Mouse (Mus musculus) liver, embryonic 15.5 days (tissue): ENCODE data around the gene Tnfaip8l1. TPM values are rescaled to one million over a fixed set of nuclear protein-coding genes. Genes with fewer than 3 reads are reported as not detected.

Experiments
- ATAC-seq: fragments of 200-750 bp; cut with Nextera tagmentation; 2 replicates; pipeline ENCODE4 v1.8.0; 2017; ENCODE audit warnings: moderate number of reproducible peaks, mild to moderate bottlenecking, moderate library complexity; ENCODE audit not compliant: insufficient read depth
- H3K27ac ChIP-seq: fragments of 300-500 bp; sonication (generic); replicated peaks from 2 replicates; pipeline ENCODE4 v1.5.1; 2015; ENCODE audit warnings: mild to moderate bottlenecking, inconsistent platforms
- H3K27me3 ChIP-seq: fragments of 300-500 bp; sonication (generic); 2 replicates; pipeline ENCODE4 v1.6.1; 2015; ENCODE audit warnings: mild to moderate bottlenecking, inconsistent platforms
- H3K36me3 ChIP-seq: fragments of 300-500 bp; sonication (generic); replicated peaks from 2 replicates; pipeline ENCODE4 v1.6.1; 2015; ENCODE audit warnings: moderate library complexity, mild to moderate bottlenecking, inconsistent platforms
- H3K4me1 ChIP-seq: fragments of 300-500 bp; sonication (generic); replicated peaks from 2 replicates; pipeline ENCODE4 v1.6.1; 2015; ENCODE audit warnings: inconsistent platforms
- H3K4me2 ChIP-seq: fragments of 300-500 bp; sonication (generic); 2 replicates; pipeline ENCODE4 v1.6.1; 2015; ENCODE audit warnings: moderate library complexity, mild to moderate bottlenecking, inconsistent platforms
- H3K4me3 ChIP-seq: fragments of 300-500 bp; sonication (generic); replicated peaks from 2 replicates; pipeline ENCODE4 v1.5.1; 2015; ENCODE audit warnings: mild to moderate bottlenecking, inconsistent platforms
- H3K9ac ChIP-seq: fragments of 300-500 bp; sonication (generic); 2 replicates; pipeline ENCODE4 v1.6.1; 2015; ENCODE audit warnings: moderate library complexity, mild to moderate bottlenecking, inconsistent platforms
- H3K9me3 ChIP-seq: fragments of 300-500 bp; sonication (generic); replicated peaks from 2 replicates; pipeline ENCODE4 v1.6.1; 2016; ENCODE audit warnings: inconsistent platforms
- WGBS: fragments of 180-500 bp; shearing (Covaris S2); methylation state at CpG from one replicate; pipeline ENCODE4 v1.1.7; 2015; ENCODE audit warnings: mixed read lengths; ENCODE audit not compliant: insufficient replicate concordance; 5-methylcytosine and 5-hydroxymethylcytosine counted together
- polyA plus RNA-seq: library from polyadenylated mRNA; unstranded; fragments of >200 nt; fragmentation: Nextera tagmentation; extraction: Ambion mirVana; gene quantifications from 2 replicates; pipeline ENCODE4 v1.2.1, GENCODE M21; 2015

Tnfaip8l1 gene
- polyA plus RNA-seq, 1 experiment from 2014 or later, result 2.7 TPM

DNA sequence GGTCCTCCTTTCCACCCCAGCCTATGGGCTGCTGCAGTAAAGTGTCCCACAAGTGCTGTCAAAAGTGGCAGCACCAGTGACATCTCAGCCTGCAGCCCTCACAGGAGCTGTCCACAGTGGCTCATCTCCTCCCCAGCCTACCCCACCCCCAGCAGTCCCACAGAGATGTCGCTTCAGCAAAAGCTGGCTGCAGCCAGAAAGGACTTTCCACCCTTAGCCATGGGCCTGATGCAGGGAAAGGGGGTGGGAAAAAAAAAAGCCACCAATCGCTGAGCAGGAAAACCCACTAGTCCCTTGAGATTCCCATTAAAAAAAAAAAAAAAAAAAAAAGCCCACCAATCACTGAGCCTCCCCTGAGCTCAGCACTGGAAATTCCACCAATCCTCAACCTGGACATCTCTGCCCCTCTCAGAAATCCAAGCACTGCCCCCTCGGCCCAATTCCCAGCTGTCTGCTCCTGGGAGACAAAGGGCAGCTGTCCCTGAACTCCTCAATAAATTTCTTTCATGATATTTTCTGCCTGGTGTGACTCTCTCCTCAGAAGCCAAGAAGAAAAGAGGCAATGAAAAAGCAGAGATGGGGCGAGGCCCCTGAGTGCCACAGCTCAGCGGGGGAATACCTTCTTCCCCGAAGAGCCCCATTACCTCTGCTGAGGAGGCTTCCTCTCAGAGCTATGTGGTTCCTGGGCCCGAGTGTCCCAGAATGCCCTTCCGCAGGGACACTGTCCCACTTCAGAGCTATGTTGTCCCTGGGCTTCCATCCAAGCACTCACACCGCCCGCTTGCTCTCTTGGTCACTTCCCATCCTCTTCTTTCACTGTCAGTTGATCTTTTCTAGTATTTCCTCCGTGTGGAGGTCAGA lies 23.2 kb downstream of the Tnfaip8l1 start:
- Histone ChIP-seq H3K4me2 (no peak overlapping the region), H3K9ac (no peak overlapping the region), H3K9me3 (no peaks in the 10 kb centered on the region), H3K27me3 (no peaks in the 10 kb centered on the region), H3K36me3 (peaks cover 57% of the 10 kb centered on the region), H3K27ac (0 out of 2 replicates have a peak overlapping the region, but pooled peaks have one; percentile 11), H3K4me1 (peaks cover 38% of the 10 kb centered on the region), H3K4me3 (no peak overlapping the region)
- ATAC-seq, result no peak
- WGBS, result 55% methylated on average over 11 of the region's 11 CpGs

DNA sequence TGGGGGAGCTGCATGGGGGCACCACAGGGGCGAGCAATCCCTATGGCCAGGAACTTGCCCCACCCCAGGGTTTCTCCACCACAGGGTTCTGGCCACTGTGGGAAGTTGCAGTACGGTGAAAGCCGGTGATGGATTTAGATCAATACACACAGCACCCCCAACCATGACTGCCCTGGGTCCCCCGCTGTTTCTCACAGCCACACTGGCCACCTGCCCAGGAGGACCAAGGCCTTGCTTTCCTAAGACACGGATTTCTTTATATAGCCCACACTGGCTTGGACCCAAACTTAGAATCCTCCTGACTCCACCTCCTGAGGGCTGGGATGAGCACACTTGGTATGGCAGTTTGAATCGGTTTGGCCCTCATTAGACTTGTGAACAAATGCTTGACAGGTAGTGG lies 29.0 kb downstream of the Tnfaip8l1 start:
- Histone ChIP-seq H3K4me2 (no peak overlapping the region), H3K9ac (no peak overlapping the region), H3K27ac (no peak overlapping the region), H3K4me1 (no peaks in the 10 kb centered on the region), H3K27me3 (no peaks in the 10 kb centered on the region), H3K4me3 (no peak overlapping the region), H3K36me3 (peaks cover 84% of the 10 kb centered on the region), H3K9me3 (no peaks in the 10 kb centered on the region)
- no peak for ATAC-seq
- WGBS, result 68% methylated on average over 6 of the region's 6 CpGs

DNA sequence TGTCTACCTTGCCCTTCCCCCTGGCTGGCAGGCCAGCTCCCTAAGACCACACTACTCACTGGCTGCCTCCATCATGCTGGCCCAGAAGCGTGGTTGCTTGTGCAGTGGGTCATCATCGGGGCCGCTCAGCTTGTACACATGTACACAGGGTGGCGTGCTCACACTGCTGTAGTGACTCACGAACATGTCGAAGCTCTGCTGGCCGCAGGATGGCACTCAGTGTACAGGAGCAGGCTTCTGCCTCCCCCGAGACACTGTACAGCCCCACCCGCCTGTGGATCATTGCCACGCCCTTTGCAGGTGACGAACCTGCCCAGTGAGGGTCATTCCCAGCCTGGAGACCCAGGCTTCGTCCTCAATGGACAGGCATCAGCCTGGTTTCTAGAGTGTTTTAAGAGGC lies 32.1 kb downstream of the Tnfaip8l1 start:
- WGBS, result 76% methylated on average over 12 of the region's 12 CpGs
- no peaks in the 10 kb centered on the region for H3K4me1 ChIP-seq
- no peak overlapping the region for H3K4me2 ChIP-seq
- peaks cover 88% of the 10 kb centered on the region for H3K36me3 ChIP-seq
- H3K9ac ChIP-seq, result no peak overlapping the region
- H3K4me3 ChIP-seq, result no peak overlapping the region
- H3K9me3 ChIP-seq, result no peaks in the 10 kb centered on the region
- H3K27ac ChIP-seq, result no peak overlapping the region
- 0 out of 2 replicates have a peak, but pooled peaks have one; percentile 4 for ATAC-seq
- no peaks in the 10 kb centered on the region for H3K27me3 ChIP-seq

DNA sequence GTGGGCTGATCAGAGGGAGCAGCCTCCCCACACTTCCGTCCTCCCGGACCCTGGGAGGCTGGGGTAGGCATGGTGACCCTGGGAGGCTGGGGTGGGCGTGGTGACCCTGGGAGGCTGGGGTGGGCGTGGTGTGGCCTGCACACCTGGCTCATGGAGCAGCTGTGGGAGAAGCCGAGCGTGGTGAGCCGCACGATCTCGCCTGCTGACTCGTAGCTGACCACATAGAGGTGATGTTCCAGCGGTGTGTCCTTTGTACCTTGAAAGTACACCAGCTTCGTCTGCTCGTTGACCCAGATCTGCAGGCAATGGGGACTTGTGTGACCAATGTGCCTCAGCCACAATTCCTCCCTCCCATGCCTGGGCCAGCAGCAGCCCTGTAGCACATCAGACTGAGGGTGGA lies 32.5 kb downstream of the Tnfaip8l1 start:
- no peaks in the 10 kb centered on the region for H3K27me3 ChIP-seq
- WGBS, result 73% methylated on average over 13 of the region's 13 CpGs
- no peaks in the 10 kb centered on the region for H3K9me3 ChIP-seq
- H3K4me1 ChIP-seq, result no peaks in the 10 kb centered on the region
- H3K27ac ChIP-seq, result no peak overlapping the region
- ATAC-seq, result peak; percentile 66
- H3K36me3 ChIP-seq, result peaks cover 84% of the 10 kb centered on the region
- no peak overlapping the region for H3K9ac ChIP-seq
- no peak overlapping the region for H3K4me3 ChIP-seq
- no peak overlapping the region for H3K4me2 ChIP-seq

DNA sequence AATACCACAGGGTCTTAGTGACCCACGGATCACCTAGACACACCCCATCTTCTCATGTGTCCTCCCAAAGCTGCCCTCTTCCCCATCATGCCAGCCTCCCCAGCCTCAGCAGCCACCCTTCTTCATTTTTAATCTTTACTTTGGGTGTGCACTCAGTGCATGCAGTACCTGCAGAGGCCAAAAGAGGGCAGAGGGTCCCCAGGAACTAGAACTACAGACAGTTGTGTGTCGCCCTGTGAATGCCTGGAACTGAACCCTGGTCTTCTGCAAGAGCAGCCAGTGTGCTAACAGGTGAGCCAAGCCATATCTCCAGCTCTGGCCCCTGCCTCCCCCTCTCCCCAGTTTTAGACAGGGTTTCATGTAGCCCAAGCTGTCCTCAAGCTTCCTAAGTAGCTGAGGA lies 34.6 kb downstream of the Tnfaip8l1 start:
- Histone ChIP-seq H3K4me2 (no peak overlapping the region), H3K9me3 (no peaks in the 10 kb centered on the region), H3K27ac (no peak overlapping the region), H3K27me3 (no peaks in the 10 kb centered on the region), H3K4me3 (no peak overlapping the region), H3K36me3 (peaks cover 82% of the 10 kb centered on the region), H3K4me1 (no peaks in the 10 kb centered on the region), H3K9ac (no peak overlapping the region)
- 70% methylated on average over 2 of the region's 2 CpGs for WGBS
- ATAC-seq, result no peak

DNA sequence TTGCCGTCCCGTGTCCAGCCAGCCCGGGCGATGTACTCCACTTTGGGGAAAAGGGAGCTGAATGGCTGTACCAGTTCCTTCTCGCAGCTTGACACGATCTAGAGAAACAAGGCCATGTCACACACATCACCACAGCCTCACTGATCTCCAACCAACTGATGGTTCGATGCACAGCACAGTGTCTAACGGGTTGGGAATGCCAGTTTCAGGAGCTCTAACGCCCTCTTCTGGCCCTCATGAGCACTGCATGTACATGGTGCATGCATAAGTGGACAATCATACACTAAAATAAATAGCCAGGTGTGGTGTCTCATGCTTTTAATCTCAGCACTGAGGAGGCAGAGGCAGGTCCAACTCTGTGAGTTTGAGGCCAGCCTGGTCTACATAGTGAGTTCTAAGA lies 38.3 kb downstream of the Tnfaip8l1 start:
- Histone ChIP-seq H3K9ac (no peak overlapping the region), H3K4me1 (no peaks in the 10 kb centered on the region), H3K9me3 (no peaks in the 10 kb centered on the region), H3K27ac (no peak overlapping the region), H3K27me3 (no peaks in the 10 kb centered on the region), H3K4me3 (no peak overlapping the region), H3K36me3 (peaks cover 90% of the 10 kb centered on the region), H3K4me2 (no peak overlapping the region)
- WGBS, result 73% methylated on average over 9 of the region's 9 CpGs
- no peak for ATAC-seq

DNA sequence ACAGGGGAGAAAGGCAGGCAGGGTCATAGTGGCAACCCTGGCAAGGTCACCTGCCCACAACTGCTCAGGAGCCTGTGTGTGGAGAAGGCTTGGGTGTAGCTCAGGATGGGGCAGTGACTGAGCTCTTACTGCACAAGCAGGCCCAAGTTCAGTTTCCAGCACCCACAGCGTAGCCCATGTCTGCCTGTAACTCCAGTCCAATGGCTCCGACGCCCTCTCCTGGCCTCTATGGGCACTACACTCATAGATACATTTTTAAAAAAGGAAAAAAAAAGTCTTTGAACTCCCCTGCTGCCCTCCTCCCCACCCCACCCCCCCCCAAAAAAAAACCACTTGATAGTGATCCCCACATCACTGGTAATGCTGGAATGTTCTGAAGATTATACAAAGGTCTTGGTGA lies 39.4 kb downstream of the Tnfaip8l1 start:
- H3K27ac ChIP-seq, result no peak overlapping the region
- no peak overlapping the region for H3K4me2 ChIP-seq
- H3K9me3 ChIP-seq, result no peaks in the 10 kb centered on the region
- peaks cover 90% of the 10 kb centered on the region for H3K36me3 ChIP-seq
- ATAC-seq, result no peak
- peaks cover 6% of the 10 kb centered on the region for H3K4me1 ChIP-seq
- 61% methylated on average over 3 of the region's 3 CpGs for WGBS
- H3K27me3 ChIP-seq, result no peaks in the 10 kb centered on the region
- no peak overlapping the region for H3K9ac ChIP-seq
- H3K4me3 ChIP-seq, result no peak overlapping the region

DNA sequence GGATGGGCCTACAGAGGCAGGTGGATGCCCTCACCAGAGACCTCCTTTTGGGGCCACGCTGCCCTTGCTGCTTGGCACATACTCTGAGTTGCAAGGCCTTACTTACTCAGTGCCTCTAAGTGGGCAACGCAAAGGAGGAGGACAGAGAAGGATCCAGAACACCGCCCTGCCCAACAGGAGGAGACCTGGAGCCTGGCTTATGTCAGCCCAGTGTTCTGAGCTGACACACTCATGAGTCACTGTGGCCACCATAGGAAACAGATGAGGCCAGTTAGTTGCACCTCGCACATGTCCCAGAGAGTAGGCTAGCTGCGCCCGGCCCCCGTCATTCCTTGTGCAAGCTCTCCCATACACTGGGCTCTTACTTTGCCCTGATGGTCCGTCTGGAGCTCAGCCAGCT lies 40.2 kb downstream of the Tnfaip8l1 start:
- peaks cover 14% of the 10 kb centered on the region for H3K4me1 ChIP-seq
- no peak for ATAC-seq
- H3K27ac ChIP-seq, result no peak overlapping the region
- H3K36me3 ChIP-seq, result peaks cover 84% of the 10 kb centered on the region
- H3K9me3 ChIP-seq, result no peaks in the 10 kb centered on the region
- no peak overlapping the region for H3K9ac ChIP-seq
- WGBS, result 83% methylated on average over 8 of the region's 8 CpGs
- H3K4me3 ChIP-seq, result no peak overlapping the region
- no peaks in the 10 kb centered on the region for H3K27me3 ChIP-seq
- no peak overlapping the region for H3K4me2 ChIP-seq

DNA sequence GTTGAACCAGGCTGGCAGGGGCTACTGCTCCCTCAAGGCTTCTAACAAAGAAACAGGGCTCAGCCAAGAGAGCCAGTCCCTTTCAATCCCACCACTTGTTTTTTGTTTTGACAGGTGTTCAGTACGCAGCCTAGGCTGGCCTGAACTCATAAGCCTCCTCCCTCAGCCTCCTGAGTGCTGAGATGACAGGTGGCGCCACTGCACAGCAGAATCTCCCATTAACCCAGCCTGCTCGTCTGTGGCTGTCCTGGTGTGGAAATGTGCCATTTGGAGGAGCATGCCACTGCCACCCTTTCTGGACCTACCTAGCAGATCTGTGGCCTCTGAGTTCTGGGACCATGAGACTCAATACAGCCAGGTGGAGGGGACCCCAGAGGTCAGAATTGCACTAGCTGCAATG lies 41.5 kb downstream of the Tnfaip8l1 start:
- Histone ChIP-seq H3K4me3 (no peak overlapping the region), H3K27me3 (no peaks in the 10 kb centered on the region), H3K4me2 (no peak overlapping the region), H3K36me3 (peaks cover 77% of the 10 kb centered on the region), H3K27ac (no peak overlapping the region), H3K9me3 (no peaks in the 10 kb centered on the region), H3K4me1 (peaks cover 26% of the 10 kb centered on the region), H3K9ac (no peak overlapping the region)
- WGBS, result 62% methylated on average over 3 of the region's 3 CpGs
- no peak for ATAC-seq

DNA sequence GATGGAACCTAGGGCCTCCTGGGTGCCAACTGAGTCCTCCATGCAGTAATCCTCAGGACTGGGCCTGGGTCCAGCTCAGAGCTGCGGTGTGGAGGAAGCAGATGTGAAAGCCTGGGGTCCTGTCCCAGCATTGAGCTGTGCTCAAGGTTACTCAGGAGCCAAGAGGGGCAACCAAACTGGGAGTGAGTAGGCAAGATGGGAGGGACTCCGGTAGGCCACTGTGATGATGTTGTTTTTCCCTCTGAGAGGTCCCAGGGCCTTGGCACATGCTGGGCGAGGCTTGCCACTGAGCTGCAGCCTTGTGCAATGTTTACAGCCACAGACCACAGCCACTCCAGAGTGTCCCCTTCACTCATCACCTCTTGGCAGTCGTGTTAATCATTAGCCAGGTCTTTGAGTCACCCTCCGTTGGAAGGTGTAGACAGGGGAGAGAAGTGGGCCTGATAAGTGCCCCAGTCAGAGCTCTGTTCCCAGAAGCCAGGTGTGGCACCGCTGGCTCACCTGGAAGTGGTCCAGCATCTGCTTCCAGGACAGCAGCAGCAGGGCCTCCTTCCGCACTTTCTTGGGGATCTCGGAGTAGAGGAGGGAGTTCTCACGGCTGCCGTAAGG lies 44.1 kb downstream of the Tnfaip8l1 start:
- Histone ChIP-seq H3K27ac (peak overlapping the region; percentile 65), H3K27me3 (no peaks in the 10 kb centered on the region), H3K4me3 (no peak overlapping the region), H3K9me3 (no peaks in the 10 kb centered on the region), H3K36me3 (peaks cover 86% of the 10 kb centered on the region), H3K4me1 (peaks cover 30% of the 10 kb centered on the region), H3K4me2 (no peak overlapping the region), H3K9ac (no peak overlapping the region)
- 72% methylated on average over 10 of the region's 10 CpGs for WGBS
- ATAC-seq, result peak; percentile 74

DNA sequence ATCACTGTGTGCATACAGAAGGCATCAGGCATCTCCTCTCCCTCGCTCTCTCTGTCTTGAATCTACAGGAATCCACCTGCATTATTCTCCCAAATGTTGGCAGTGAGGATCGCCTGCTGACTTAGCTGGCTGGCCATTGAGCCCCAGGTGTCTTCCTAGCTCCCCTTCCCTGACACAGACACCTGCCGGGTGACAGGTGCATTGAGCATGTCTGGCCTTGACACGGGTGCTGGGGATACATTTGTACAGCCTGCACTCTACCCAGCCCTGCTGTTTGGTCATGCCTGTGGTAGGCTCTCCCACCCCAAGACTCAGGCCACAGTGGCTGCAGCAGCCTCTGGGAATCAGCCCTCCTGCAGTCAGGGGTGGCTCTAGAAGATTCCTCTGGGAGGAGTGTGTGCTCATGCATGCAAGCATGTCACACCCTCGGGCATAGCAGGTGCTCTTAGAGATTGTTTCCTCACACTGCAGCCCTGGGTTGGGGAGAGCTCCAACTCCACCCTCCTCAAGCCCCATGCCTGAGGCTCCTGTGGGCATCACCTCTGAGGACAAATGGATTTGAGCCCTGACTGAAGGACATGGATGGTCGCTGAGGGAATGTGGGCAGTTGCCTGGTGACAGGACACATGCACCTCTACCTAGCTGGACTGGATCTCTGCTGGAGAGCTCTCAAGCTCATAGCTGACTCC lies 44.9 kb downstream of the Tnfaip8l1 start:
- Histone ChIP-seq H3K4me1 (peaks cover 33% of the 10 kb centered on the region), H3K36me3 (peaks cover 82% of the 10 kb centered on the region), H3K9ac (no peak overlapping the region), H3K4me3 (no peak overlapping the region), H3K9me3 (no peaks in the 10 kb centered on the region), H3K4me2 (no peak overlapping the region), H3K27me3 (no peaks in the 10 kb centered on the region), H3K27ac (peak overlapping the region; percentile 65)
- WGBS, result 61% methylated on average over 6 of the region's 6 CpGs
- no peak for ATAC-seq
